Mouse (Mus musculus) A20 (cell line): ENCODE results near the gene Il1r1.
A peak's percentile ranks its signal among the peaks of the same experiment; 100 is the strongest.

Experiments used
- DNase-seq: peaks from one replicate; pipeline ENCODE4 v3.0.0-alpha.2; 2011; ENCODE audit warnings: low read depth, low spot score

Gene Il1r1

DNA sequence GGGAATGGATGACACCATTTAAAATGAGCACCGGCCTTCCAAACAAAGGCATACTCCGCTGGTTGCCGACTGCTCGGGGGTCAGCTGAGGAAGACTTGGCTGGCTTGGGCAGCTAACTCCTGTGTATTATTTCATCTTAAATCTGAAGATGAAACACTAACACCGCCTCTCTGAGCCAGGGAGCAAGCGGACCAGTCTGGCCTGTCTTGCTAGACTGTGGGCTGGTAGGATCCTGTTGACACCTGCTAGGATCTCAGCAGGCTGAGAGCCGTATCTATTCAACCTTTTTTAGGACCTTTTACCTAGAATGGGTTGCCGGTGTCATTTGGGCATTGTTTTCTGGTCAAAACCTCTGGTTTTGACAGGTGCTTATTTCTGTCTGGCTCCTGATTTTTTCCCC, 92.8 kb downstream of the Il1r1 start:
- DNase-seq = no peak

- DNase-seq = no peak
Observed at GRCm38 (mm10) chr1:40321824-40322223, 96.9 kb downstream of the Il1r1 start.

DNA sequence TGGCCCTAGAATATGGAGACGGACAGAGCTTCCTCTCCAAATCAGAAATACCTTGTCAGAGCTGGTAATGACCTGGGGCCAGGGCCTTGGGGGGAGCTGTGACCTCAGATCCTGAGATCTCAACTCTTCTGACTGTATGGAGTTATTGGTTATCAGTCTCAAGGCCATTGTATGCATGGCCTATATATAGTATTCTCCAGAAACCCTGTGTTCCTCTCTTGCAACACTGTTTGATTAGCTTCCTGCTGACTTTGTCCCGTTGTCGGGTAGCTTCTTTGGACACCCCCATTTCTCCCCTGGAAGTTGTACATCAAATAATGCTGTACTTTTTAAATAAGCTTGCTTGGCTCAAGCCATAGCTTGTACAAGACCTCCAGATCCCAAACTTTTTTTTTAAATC, 97.7 kb downstream of the Il1r1 start:
- DNase-seq = no peak

DNA sequence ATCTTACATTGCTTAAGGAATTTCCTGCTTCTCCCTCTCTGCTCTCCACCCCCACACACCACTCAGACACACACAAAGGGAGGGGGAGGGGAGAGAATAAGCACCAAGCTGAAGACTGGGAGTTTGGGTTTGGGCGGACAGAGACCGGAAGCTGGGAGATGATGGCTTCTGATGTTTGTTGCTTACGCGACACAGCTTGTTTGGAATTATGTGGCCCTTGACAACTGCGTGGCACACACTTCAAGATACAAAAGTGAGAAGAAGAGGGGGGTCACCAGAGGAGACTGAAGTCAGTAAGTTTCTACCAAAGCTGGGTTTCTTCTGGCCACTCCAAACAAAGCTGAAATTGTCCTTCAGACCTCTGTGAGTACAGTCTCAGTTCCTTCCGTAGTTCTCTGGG, 99.6 kb downstream of the Il1r1 start, which contains the start of gene Il1rl2:
TSS of gene Il1rl2 (plus strand) at position 154 of the 400 bp plus-strand sequence.
- DNase-seq = no peak

GRCm38 (mm10) chr1:40324955-40325702, 100.2 kb downstream of the Il1r1 start:
- DNase-seq = no peak

- no peak for DNase-seq
Observed at GRCm38 (mm10) chr1:40325711-40326327, 100.9 kb downstream of the Il1r1 start.

DNA sequence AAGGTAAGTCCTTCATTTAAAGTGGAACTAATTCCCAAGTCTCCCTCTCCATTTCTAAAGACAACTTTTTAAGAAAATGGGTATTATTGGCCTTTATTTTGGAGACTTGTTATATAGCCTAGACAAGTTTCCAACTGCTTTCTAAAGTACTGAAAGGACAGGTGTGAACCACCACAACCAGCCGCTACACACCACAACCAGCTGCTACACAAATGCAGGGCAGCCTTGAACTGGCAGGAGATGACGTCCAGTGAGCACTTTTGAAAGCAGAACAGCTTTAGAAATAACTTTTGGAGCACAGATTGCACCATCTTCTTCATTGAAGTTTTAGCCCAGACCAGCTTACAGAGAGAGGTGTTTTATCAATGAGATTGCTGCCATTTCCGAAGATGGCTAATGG, 102.7 kb downstream of the Il1r1 start:
- no peak for DNase-seq

- no peak for DNase-seq
Observed at GRCm38 (mm10) chr1:40329526-40329925, 104.6 kb downstream of the Il1r1 start.

GRCm38 (mm10) chr1:40330181-40330580, 105.3 kb downstream of the Il1r1 start:
- DNase-seq = no peak

- no peak for DNase-seq
Observed at GRCm38 (mm10) chr1:40339346-40339745, 114.5 kb downstream of the Il1r1 start.

- no peak for DNase-seq
Observed at GRCm38 (mm10) chr1:40340102-40340501, 115.2 kb downstream of the Il1r1 start.

- no peak for DNase-seq
Observed at GRCm38 (mm10) chr1:40352158-40352903, 127.5 kb downstream of the Il1r1 start.

GRCm38 (mm10) chr1:40352904-40353286, 128.0 kb downstream of the Il1r1 start:
- no peak for DNase-seq

GRCm38 (mm10) chr1:40354665-40355064, 129.8 kb downstream of the Il1r1 start:
- DNase-seq = peak; percentile 5

- no peak for DNase-seq
Observed at GRCm38 (mm10) chr1:40355431-40355843, 130.6 kb downstream of the Il1r1 start.

DNA sequence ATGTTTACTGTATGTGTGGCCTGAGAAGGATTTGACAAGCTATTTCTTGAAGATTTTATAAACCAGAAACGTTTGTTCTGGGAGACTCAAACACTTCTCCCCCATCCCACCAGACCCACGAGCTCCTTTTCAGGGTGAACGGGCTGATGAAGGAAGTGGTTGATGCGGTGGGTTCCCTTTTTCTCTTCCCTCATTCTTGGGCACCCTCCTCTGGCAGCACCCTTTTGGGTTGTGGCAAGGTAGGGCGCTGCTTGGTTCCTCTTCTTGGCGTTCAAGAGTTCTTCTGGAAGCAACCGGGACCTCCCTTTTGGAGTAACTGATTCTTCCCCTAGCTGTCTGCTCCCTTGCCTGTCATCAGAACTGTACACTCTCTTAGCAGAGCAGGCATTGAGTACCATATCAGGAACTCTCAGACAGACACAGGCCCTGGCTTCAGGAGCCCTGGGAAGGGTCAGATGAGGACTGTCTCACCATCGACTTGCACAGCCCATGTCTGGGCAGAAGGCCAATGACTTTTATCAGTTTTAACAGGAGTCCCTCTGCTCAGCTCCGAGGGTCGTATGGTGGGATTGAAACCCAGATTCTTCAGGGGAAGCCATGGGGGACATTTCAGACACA, 131.1 kb downstream of the Il1r1 start:
- no peak for DNase-seq

DNA sequence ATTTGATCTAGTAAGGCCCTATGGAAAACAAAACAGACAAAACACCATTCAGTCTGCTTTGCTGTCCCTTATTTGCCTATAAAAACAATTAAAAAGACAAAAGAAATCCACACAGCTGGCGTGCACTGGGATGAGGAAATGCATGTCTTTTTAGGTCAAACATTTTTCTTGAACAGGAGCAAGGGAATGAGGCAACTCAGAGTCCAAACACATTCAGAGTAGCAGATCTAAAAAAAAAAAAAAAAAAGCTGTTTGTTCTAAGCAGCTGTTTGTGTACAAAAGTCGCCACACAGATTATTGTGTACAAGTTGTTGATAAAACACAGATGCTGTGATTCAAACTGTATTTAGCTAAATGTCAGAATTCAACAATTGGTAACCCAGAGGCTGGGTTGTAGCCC, 133.0 kb downstream of the Il1r1 start:
- DNase-seq = no peak

GRCm38 (mm10) chr1:40358351-40358750, 133.5 kb downstream of the Il1r1 start:
- DNase-seq = no peak

DNA sequence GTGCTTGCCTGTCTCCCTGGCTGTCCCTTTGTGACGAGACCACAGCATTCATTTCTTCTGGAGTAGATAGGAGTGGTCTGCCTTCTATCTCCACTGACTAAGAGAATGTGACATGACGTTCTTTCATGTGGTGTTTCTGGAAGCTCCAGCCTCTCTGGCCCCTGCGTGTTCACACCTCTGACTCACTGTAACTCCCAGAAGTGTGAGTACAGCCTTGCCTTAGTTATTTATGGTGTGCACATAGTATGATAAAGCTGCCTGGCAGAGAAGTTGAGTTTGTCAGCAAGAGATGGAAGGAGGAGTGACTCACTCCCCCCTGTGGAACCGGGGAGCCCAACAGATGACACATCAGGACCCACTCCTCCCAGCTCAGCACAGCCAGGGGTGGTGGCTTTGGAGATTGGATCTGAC, 133.9 kb downstream of the Il1r1 start:
- DNase-seq = no peak

GRCm38 (mm10) chr1:40359731-40360130, 134.9 kb downstream of the Il1r1 start:
- no peak for DNase-seq

- no peak for DNase-seq
Observed at GRCm38 (mm10) chr1:40360969-40361368, 136.1 kb downstream of the Il1r1 start.

GRCm38 (mm10) chr1:40361596-40361995, 136.7 kb downstream of the Il1r1 start:
- no peak for DNase-seq
